Mouse (Mus musculus): ENCODE measurements around the gene Ccdc106. TPM values are rescaled to one million over a fixed set of nuclear protein-coding genes. Genes with fewer than 3 reads are reported as not detected.

The Ccdc106 gene
- total and polyA plus RNA-seq, 3 experiments, result 0.52 to 0.81 TPM; not detected in 1

- H3K79me2 ChIP-seq (replicated peaks; ENCODE audit: control insufficient read depth, extremely low read depth, insufficient read depth, poor library complexity, severe bottlenecking), result no peaks in the 10 kb centered on the region
- H3K27me3 ChIP-seq (replicated peaks), result peaks cover 49% of the 10 kb centered on the region
- no peak for TF ChIP-seq CHD1 (IDR thresholded peaks at IDR 0.05; ENCODE audit: low read depth, low read length)
- no peak for TF ChIP-seq TBP (conservative IDR thresholded peaks at IDR 0.05; ENCODE audit: low read depth, low read length)
- TF ChIP-seq ZNF384 (IDR thresholded peaks at IDR 0.05; ENCODE audit: low read depth, low read length), result no peak
- no peak for TF ChIP-seq IRF4 (IDR thresholded peaks at IDR 0.05; ENCODE audit: low read depth, low read length)
- TF ChIP-seq USF1 (IDR thresholded peaks at IDR 0.05; ENCODE audit: low read depth, low read length), result no peak
- no peak for TF ChIP-seq MAX (IDR thresholded peaks at IDR 0.05; ENCODE audit: low read length)
- TF ChIP-seq JUN (IDR thresholded peaks at IDR 0.05; ENCODE audit: insufficient read depth, low read depth, low read length), result no peak
- no peak for TF ChIP-seq MXI1 (IDR thresholded peaks at IDR 0.05; ENCODE audit: low read depth, low read length)
- no peak for TF ChIP-seq E2F4 (IDR thresholded peaks at IDR 0.05; ENCODE audit: insufficient replicate concordance, low read depth, low read length)
- no peak for TF ChIP-seq MAFK (IDR thresholded peaks at IDR 0.05; ENCODE audit: insufficient replicate concordance, low read length)
- TF ChIP-seq SMC3 (IDR thresholded peaks at IDR 0.05; ENCODE audit: low read depth, low read length), result no peak
- TF ChIP-seq RAD21 (IDR thresholded peaks at IDR 0.05; ENCODE audit: low read depth, low read length), result no peak
- TF ChIP-seq USF2 (conservative IDR thresholded peaks at IDR 0.05; ENCODE audit: low read depth, low read length), result no peak
- TF ChIP-seq KAT2A (IDR thresholded peaks at IDR 0.05; ENCODE audit: insufficient replicate concordance, low read length), result no peak
- no peak for TF ChIP-seq SIN3A (IDR thresholded peaks at IDR 0.05; ENCODE audit: low read length)
- no peak for TF ChIP-seq CTCF (conservative IDR thresholded peaks at IDR 0.05 in 1 of 2, IDR thresholded peaks at IDR 0.05 in 1 of 2; ENCODE audit: low read depth in 2 of 2, low read length in 2 of 2)
- TF ChIP-seq BHLHE40 (IDR thresholded peaks at IDR 0.05; ENCODE audit: low read depth, low read length), result no peak
- no peak for TF ChIP-seq NRF1 (IDR thresholded peaks at IDR 0.05; ENCODE audit: low read depth, low read length)
- no peak for TF ChIP-seq ZMIZ1 (IDR thresholded peaks at IDR 0.05; ENCODE audit: low read depth, low read length)
- dilution Hi-C loops (cut with MboI; ENCODE audit: extremely low pct_ligation_motif_present, extremely low pct_unique_long_range_greater_than_20kb, low sequenced_read_pairs) (no loop called here), in situ Hi-C loops (cut with MboI; ENCODE audit: low pct_ligation_motif_present, low pct_unique_long_range_greater_than_20kb, low sequenced_read_pairs) (no loop called here)
- no peak for DNase-seq (ENCODE audit: extremely low read depth)
- no peak overlapping the region for H3K27ac ChIP-seq (ENCODE audit: insufficient read depth, low read depth)
- H3K4me2 ChIP-seq (ENCODE audit: insufficient read depth, low read depth, poor library complexity, severe bottlenecking), result no peak overlapping the region
- H3K9me3 ChIP-seq (replicated peaks; ENCODE audit: low read length), result peaks cover 10% of the 10 kb centered on the region
- H3K4me3 ChIP-seq (replicated peaks in 1 of 3; ENCODE audit: low read depth in 2 of 3, low read length in 2 of 3, poor library complexity in 1 of 3), result no peak overlapping the region
- H3K4me1 ChIP-seq (ENCODE audit: control insufficient read depth in 1 of 2, insufficient read depth in 2 of 2), result no peaks in the 10 kb centered on the region
- no peak overlapping the region for H3K9ac ChIP-seq (ENCODE audit: insufficient read depth, low read depth)
- H3K36me3 ChIP-seq (replicated peaks in 1 of 2; ENCODE audit: control insufficient read depth in 1 of 2, insufficient read depth in 1 of 2, low read length in 1 of 2), result peaks cover 5 to 11% of the 10 kb centered on the region in 2 experiments
These were observed 32.1 kb upstream of the Ccdc106 start for GRCm38 (mm10) chr7:4988250-4988649.

- Histone ChIP-seq H3K27me3 (replicated peaks) (peaks cover 8% of the 10 kb centered on the region), H3K27ac (ENCODE audit: insufficient read depth, low read depth) (no peak overlapping the region), H3K36me3 (replicated peaks in 1 of 2; ENCODE audit: control insufficient read depth in 1 of 2, insufficient read depth in 1 of 2, low read length in 1 of 2) (peaks cover 11 to 23% of the 10 kb centered on the region in 2 experiments), H3K9me3 (replicated peaks; ENCODE audit: low read length) (peaks cover 20% of the 10 kb centered on the region), H3K4me3 (replicated peaks in 1 of 3; ENCODE audit: low read depth in 2 of 3, low read length in 2 of 3, poor library complexity in 1 of 3) (no peak overlapping the region), H3K9ac (ENCODE audit: insufficient read depth, low read depth) (no peak overlapping the region), H3K4me1 (ENCODE audit: control insufficient read depth in 1 of 2, insufficient read depth in 2 of 2) (peaks cover 0 to 13% of the 10 kb centered on the region in 2 experiments; a peak in 2 of 4 replicates), H3K79me2 (replicated peaks; ENCODE audit: control insufficient read depth, extremely low read depth, insufficient read depth, poor library complexity, severe bottlenecking) (no peaks in the 10 kb centered on the region), H3K4me2 (ENCODE audit: insufficient read depth, low read depth, poor library complexity, severe bottlenecking) (no peak overlapping the region)
- in situ Hi-C loops (cut with MboI; ENCODE audit: low pct_ligation_motif_present, low pct_unique_long_range_greater_than_20kb, low sequenced_read_pairs), result no loop called here
- dilution Hi-C loops (cut with MboI; ENCODE audit: extremely low pct_ligation_motif_present, extremely low pct_unique_long_range_greater_than_20kb, low sequenced_read_pairs), result no loop called here
- TF ChIP-seq USF1 (IDR thresholded peaks at IDR 0.05; ENCODE audit: low read depth, low read length) (no peak), USF2 (conservative IDR thresholded peaks at IDR 0.05; ENCODE audit: low read depth, low read length) (no peak), RAD21 (IDR thresholded peaks at IDR 0.05; ENCODE audit: low read depth, low read length) (no peak), SMC3 (IDR thresholded peaks at IDR 0.05; ENCODE audit: low read depth, low read length) (no peak), BHLHE40 (IDR thresholded peaks at IDR 0.05; ENCODE audit: low read depth, low read length) (no peak), MYC (IDR thresholded peaks at IDR 0.05; ENCODE audit: low read depth, low read length) (no peak), EP300 (IDR thresholded peaks at IDR 0.05; ENCODE audit: low read length) (no peak)
- no peak for DNase-seq (ENCODE audit: extremely low read depth)
These were observed 26.9 kb upstream of the Ccdc106 start for GRCm38 (mm10) chr7:4993347-4993998.

Data from CH12.LX (cell line).